Mouse (Mus musculus): Measurements from ENCODE around the gene Rwdd3.

- no peak for TF ChIP-seq CTCF (IDR thresholded peaks at IDR 0.05; ENCODE audit: low read depth)
- no peak for TF ChIP-seq EP300 (IDR thresholded peaks at IDR 0.05; ENCODE audit: low read depth)
Measured at GRCm38 (mm10) chr3:121121072-121121471, 50.4 kb downstream of the Rwdd3 start.
